Mouse (Mus musculus) lung, adult 2 months (tissue): Measurements from ENCODE around the gene Wdr86.
A peak's percentile ranks its signal among the peaks of the same experiment; 100 is the strongest.

Experiments used
- CTCF ChIP-seq: fragments of 200-500 bp; IDR thresholded peaks from 2 replicates; pipeline ENCODE4 v1.5.1; 2011; ENCODE audit warnings: mild to moderate bottlenecking, low read length, control low read depth; ENCODE audit not compliant: insufficient read depth
- POLR2A ChIP-seq: fragments of 200-500 bp; IDR thresholded peaks from 2 replicates; pipeline ENCODE4 v1.6.1; 2011; ENCODE audit warnings: low read depth, mild to moderate bottlenecking, control low read depth, low read length, borderline replicate concordance; ENCODE audit errors: extremely low read depth

- TF ChIP-seq POLR2A (peak; percentile 59; the same call in 1 of the 2 replicates), CTCF (peak; percentile 56)
Observed at GRCm38 (mm10) chr5:24750321-24751304, 20.1 kb upstream of the Wdr86 start.
